Mouse (Mus musculus) right cerebral cortex, postnatal 4 days (tissue): Measurements from ENCODE around the gene Cdc42bpb.

Experiments
- DNase-seq: peaks from one replicate; pipeline ENCODE4 v3.0.0-alpha.2; 2022

Gene Cdc42bpb

DNA sequence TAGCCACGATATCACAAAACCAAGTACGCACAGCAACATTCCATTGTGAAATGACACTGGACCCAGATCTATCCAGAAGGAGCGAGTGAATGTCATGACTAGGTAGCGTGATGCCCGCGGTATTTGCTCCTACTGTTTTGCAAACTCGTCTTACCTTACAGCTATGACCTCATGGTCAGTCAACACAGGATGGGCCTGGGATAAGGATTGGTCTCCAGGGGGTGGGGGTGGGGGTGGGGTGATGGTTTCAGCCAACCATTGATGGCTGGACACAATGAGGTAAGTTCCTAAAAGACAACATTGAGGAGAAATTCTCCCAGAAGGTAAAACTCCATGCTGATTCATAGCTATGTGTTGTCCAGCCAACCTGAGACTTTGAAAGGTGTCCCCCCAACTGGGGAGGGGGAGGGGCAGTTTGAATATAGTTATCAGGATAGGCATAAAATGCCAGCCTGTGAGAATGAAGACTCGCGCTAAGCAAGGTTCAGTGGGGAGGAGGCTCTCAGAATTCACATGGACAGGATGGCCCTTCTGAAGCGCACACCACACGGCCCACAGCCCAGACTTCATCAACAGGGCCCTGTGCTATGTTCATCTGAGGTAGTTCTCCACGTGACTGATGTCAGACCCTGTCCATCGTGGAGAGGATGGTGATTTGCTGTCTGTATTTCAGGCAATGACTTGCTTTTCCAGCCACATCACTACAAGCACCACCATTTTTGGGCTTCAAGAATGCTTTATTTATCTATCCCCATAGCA is 8.5 kb upstream of the Cdc42bpb start:
- no peak for DNase-seq

DNA sequence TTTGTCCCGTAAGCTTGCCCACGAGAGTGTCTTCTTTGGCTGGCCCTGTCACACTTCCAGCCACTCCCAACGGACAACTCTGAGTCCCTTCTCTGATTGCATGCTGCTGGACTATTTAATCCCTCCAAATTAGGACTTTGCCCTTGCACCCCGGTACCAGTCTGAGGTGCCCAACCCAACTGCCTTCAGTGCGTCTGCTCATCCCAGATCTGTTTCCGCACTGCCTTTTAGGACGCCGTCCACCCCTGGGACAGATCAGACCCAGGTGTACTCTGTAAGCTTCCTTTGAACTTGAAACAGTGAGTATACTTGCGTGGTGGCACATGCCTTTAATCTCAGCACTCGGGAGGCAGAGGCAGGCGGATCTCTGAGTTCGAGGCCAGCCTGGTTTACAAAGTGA is 1.3 kb upstream of the Cdc42bpb start:
- no peak for DNase-seq

DNA sequence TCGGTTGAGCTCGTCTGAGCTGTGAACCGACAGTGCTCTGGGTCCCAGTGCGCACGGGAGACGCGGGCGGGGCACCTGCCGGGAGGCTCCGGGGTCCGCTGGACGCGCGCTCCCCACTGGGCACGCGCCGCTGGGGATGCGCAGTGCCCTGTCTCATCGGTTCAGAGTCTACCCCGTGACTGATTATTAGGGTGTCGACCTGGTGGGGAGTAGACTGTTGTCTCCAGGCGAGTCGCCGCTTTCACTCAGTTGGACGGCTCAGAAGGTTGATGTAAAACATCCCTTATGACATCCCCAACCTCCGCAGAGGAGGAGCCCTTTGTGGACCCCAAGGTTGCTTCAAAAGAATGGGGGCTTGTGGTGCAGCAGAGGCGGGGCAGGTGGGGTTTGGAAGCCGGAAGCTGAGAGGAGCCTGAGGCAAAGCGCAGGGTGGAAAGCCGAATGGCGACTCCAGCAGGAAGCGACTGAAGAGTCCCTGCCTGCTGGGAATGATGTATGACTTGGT is 520 bp upstream of the Cdc42bpb start:
- DNase-seq, result no peak

DNA sequence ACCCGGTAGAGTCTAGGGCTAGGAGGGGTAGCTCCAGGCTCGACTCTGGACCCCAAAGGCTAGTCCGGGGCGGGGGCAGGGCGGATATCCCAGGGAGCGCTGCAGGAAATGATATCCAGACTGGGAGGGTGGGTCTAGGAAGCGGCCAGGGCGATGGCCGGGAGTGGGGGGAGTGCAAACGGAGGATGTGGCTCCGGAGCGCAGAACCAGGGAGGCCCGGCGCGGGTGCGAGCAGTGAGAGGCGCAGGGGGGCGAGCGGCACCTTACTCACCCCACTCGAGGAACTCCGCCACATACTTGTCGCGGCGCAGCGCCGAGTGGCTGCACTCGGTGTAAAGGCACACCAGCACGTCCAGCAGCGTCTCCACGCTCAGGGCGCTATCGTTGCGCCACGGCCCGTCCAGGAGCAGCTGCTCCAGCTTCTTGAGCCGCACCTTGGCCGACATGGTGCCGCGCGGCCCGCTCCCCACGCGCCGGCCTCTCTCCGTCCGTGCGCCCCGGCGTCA is 639 bp downstream of the Cdc42bpb start:
- peak; percentile 55 for DNase-seq

DNA sequence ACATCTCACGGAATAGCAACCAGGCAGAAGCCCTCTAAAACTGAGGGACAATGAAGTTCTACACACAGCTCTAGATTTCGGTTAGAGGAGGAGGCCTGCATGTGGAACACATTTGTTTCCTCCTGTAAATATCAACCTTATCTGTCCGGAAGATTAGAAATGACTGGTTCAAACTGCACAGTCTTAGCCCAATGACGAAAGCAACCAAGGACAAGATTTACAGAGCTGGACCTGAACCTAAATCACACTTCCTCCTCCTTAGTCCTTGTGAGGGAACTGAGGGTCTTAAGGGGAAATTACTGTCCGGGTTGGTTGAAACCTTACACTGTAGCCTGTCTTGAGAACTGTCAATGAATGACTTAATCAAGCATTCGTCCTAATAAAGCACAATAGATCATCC is 1.5 kb downstream of the Cdc42bpb start:
- DNase-seq, result no peak

DNA sequence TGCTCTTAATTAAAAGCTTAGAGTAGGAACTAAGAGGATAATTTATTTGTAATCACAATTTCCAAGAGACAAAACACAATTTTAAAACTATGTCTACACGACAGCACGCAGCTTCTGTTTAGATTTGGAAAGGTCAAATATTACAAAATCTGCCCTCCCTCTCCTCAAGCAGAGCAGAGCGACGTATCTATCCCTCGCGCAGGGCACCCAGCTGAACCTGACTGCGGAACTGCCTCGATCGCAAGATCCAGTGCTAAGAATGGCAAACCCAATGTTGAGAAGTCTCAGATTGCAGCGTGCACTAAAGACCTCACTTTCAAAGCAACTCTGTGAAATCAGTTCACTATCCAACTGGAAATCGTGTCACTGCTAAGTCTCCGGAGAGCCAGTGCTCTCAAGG is 2.0 kb downstream of the Cdc42bpb start:
- no peak for DNase-seq

DNA sequence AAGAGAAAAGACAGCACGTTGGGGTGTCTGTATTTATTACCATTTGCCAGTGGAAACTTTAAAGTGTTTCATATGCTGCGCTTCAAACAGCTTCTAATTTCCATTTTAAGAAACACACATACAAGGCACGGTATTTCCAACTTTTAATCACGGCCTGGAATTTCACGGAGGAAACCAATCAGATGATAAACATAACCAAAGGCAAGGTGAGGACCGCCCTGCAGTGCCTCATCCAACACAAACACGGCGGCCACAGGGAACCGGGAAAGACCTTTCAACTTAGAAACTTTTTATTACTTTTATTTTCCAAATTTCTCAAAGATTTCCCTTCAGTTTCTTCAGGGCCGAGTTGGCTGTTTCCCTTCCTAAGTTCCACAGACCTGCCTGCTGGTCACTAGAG is 2.8 kb downstream of the Cdc42bpb start:
- no peak for DNase-seq

DNA sequence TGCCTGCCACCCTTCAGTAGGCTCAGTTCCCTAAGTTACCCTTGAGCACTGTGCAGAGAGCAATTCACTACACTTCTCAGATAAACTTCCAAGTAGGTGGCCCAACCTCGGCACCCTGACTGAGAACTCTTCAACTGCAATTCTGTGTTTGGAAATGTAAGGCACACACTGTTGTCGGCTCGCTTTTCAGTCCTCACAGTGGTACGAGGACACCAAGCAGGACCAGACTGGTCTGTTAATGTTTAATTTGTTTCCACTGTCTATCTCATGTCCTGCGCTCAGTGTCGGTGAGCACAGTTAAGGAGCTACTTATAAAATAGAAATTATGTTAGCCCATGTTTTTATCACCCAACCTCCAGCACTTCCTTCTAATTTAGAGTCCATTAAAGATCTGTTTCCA is 4.1 kb downstream of the Cdc42bpb start:
- no peak for DNase-seq

DNA sequence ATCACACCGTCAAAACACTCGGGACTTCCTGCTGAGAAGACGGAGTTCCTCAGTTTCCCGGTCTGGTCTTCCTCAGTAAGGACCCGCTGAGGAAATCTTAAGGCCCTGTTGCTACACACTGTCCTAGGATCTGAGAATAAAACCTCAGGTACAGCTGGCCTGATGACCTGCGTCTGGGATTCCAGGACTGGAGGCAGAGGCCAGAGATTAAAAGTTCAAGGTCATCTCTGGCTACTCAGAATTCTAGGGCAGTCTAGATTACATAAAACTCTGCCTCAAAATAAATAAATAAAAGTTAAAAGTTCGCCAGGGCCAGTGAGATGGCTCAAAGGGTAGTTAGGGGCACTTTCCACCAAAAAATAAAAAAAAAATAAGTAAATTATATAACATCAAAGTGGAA is 5.6 kb downstream of the Cdc42bpb start:
- no peak for DNase-seq

DNA sequence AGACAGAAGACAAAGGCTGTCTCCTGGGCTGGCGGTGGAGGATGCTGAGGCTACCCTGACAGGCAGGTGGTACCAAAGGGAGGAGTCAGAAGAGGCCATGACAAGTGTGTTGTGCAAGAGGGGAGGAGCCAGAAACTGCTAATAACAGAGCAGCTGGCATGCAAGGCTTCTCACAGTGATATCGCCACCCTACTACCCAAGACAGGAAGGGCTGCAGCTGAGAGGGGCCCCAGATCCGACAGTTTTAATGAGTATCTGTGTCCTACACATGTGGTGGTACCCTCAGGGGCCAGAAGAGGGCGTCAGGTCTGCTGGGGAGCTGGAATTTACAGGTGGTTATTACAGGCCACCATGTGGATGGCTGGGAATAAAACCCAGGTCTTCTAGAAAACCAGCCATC is 7.3 kb downstream of the Cdc42bpb start:
- no peak for DNase-seq

DNA sequence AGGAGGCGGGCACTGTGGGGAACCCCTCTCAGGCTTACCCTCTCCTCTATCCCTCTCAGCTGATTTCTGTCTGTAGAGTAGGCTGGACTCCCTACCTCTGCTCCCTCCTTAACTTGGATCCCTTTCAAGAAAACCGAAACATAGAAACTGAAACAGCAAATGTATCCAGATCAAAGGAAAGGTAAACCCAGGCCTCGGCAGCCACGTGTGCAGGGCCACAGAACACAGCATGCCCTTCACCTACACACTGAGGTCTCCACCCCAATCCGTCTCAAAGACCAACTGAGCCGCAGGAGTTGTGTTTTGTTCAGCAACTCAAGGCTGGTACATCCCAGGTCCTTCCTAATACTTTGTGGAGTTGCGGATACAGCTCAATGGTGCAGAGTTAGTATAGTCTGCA is 10.5 kb downstream of the Cdc42bpb start:
- no peak for DNase-seq

DNA sequence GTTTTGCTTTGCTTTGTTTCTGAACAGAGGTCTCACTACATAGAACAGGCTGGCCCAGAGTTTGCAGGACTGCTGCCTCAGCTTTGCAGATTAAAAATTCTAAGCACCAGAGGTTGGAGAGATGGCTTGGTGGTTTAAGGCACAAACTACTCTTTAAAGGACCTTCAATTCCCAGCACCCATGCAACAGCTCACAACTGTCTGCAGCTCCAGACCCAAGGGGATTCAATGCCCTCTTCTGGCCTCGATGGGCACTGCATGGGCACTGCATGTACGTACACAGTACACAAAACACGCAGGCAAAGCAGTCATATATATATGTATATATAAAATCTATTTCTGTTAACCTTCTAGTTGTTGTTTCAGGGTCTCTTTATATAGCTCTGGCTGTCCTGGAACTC is 13.3 kb downstream of the Cdc42bpb start:
- no peak for DNase-seq

DNA sequence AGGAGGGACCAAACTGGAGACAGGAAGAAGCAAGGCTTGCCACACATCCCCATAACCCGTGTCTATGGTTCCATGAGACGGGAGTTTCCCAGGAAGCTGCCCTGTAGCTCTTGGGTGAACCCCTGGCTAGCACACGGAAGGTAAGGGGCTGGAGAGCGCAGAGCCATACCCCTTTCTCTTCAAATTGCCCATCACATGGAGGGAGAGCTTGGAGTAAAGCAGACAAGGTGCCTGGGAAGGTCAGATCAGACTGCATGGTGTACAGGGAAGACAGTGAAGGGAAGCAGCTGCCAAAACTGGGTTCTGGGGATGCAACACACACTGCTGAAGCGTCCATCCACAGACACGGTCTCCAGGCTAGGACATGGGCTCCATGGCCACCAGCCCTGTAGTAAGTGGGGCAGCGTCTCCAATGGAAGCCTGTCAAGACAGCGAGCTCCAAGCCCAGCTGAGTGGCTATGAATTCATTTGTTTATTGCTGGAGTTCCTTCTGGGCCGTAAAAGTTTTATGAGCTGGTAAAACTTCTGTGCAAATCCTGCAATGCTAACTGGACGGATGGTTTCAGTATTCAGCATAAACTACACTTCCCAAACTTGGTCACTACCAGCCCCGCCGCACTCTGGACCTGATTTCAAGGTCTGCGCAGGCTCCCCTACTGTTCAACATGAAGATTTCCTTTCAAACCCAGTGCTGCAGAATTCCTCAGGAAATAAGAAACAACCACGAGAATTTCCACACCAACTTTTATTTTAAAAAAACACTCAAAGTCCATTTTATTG is 16.0 kb downstream of the Cdc42bpb start:
- no peak for DNase-seq

DNA sequence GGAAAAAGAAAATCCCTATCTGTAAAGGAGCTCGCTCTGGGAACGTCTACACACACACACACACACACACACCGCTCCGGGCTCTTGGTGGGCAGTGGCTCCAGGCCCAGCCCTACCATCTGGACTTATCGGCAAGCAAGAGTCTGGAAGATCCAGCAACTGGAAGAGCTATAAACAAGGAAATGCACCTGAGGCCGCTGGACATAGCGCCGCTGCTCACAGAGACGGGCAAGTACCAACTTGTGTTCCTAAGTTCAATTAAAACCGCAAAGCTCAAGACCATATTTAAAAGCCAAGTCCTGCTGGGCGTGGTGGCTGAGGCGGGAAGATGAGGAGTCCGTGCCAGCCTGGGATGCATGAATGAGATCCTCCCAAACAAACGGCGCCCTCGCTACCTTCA is 16.8 kb downstream of the Cdc42bpb start:
- DNase-seq, result no peak

DNA sequence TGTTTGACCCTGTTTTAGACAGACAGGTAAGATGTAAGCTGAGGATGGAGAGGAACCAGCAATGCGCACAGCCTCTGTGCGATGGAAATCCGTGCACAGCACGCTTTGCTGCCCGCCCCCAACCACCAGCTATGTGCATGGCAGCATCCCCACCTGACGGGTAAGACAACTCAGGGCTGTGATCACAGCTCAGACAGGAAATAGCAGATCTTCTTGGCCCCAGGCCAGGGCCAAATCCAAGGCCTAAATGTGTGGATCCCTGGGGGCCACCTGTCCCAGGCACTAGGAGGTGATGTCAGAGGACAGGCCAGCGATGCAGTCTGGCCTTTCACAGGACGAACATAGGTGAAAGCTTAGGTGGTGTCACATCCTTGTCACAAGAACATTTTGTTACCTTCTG is 21.3 kb downstream of the Cdc42bpb start:
- no peak for DNase-seq

DNA sequence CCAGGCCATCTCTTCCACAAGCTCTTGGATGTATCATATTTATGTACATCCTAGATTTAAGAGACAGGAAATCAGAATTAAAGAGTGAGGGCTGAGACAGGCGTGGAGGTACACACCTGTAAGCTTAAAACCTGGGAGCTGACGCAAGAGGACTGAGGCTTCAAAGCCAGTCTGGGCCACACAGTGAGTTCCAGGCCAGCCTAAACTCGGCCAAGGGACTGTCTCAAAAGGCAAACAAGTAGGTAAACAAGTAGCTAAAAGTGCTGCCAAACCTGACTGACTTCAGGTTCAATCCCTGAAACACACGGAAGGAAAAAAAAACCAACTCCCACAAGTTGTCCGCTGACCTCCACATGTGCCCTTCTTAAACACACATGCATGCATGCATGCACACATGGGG is 23.4 kb downstream of the Cdc42bpb start:
- no peak for DNase-seq

DNA sequence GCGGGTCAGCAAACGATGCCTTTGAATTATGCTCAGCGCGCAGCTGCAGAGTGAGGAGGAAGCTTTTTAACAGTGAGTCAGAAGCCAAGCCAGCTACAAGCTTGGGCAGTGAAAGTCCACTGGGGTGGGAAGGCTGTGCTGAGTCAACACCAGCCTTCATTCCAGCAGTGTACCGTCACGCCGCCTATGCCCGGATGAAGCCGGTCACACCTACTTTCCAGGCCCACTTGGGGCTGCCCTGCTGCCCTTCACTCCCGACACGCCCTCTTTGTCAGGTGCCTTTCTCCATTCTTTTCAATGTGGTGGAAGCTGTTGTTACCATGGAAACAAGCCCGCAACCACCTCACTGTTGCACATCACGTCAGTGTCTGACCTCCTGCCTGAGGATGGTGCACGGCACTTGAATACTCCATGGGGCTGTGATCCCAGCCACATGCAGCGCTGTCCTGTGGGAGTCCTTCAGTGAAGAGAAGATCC is 24.0 kb downstream of the Cdc42bpb start:
- DNase-seq, result no peak

DNA sequence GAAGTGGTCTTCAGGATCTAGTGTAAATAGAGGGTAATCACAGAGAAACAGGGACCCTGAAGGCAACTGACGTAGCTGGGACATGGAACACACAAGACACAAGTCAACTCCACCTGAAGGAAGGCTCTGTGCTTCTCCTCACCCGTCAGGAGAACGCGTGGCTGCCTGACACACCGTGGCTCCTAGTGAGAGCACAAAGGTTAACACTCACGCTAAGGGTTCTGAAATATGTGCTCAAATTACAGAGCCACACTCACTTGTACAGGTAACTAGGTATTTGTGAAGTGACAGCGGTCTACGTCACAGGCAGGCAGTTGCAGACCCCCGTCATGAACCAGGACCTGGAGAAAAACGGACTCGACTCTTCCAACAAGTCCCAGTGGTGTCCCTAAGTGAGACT is 24.5 kb downstream of the Cdc42bpb start:
- no peak for DNase-seq

DNA sequence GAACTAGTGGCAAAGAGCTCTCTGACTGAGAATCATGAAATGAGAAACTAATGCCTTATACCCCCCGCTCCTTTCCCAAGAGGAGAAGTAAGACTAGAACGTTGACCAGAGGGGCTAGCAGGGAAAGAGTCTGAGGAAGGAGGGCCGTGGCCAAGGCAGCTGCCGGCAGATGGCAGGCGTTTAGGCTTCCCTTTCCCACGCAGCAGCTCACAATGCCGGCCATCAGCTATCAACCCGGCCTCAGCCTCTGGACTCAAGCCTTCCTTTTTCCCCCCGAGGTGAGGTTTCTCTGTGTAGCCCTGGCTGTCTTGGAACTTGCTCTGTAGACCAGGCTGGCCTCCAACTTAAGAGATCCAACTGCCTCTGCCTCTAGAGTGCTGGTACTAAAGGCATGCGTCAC is 25.0 kb downstream of the Cdc42bpb start:
- DNase-seq, result no peak

DNA sequence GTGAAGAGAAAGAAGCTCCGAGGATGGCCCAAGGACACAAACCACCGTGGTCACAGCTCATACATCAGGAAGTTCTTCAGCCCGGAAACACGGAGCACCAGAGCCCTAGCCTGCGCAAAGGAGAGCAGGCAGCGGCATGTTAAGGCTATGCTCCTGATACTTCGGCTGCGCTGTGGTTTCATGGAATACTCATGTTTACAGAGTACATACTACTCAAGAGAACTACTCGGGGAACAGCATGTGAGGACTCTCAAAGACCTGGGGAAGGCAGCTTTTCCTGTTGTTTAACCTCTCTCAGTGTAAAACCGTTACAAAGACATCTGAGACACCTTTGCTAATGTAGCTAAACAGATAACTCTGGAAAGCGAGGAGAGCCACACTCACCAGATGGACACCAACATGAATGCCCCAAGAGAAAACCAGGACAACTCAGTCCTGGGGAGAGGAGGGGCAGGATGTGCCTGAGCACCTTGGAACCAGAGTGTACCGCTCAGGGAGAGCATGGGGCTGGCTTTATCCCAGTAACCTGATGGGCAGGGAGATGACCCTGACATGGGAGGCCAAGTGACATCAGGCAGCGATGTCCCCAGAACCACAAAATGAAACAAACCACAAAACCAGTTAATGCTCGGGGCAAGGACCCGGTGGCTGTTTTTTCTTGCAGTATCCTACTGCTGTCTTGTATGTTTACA is 27.8 kb downstream of the Cdc42bpb start:
- DNase-seq, result no peak

DNA sequence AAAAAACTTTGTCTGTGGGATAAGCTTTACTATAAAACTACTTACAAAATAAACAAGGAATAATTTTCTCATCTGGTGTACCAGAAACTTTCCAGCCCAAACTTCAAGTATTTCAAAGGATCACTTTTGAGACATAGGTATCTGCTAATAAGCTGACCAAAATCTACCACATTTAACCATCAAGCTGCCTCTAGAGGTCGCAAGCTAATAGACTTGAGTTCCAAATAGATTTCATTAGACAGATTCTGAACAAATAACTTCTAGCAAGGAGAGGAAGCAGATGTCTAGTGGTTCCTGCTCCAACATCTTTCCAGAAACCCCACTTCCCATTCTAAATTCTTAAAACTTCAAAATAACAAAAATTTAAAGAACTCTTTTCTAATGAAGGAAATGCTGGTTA is 33.6 kb downstream of the Cdc42bpb start:
- DNase-seq, result no peak

DNA sequence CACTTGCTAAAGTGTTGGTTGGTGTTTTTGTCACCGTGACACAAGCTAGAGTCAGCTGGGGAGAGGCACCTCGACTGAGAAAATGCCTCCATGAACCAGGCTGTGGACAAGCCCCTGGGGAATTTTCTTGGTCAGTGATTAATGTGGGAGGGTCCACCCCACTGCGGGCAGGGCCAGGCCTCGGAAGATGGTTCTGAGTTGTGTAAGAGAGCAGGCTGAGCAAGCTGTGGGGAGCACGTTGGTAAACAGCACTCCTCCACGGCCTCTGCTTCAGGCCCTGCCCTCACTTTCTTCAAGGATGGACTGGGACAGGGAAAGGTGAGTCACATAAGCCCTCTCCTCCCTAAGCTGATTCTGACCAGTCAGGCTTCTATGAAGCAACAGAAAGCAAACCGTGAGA is 36.8 kb downstream of the Cdc42bpb start:
- DNase-seq, result no peak

DNA sequence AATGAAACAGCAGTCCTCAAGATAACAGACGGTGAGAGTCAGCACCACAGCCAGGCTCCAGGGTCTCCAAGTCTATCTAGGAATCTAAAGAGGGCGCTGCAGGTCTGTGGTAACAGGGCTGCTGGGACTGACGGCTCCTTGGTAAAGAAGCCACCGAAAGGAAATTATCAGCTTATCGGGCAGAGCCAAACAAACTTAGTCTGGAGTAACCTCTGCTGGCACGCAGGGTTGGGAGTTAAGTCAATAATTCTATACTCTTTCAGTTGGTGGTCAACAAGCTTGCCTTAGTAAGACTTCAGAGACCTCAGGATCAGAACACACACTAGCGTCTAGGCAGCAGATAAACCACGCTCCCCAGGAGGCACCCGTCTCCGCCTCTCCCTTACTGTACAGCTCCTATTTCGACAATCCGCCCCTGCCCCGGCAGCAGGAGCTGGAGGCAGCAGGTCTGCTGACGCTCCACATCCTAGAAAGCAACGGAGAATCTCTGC is 39.6 kb downstream of the Cdc42bpb start:
- no peak for DNase-seq
